In genomic region chr13:73160289-73160688, GRCm38 (mm10) we compare ENCODE assay signal across 8 mouse cellular contexts.
A peak's percentile ranks its signal among the peaks of the same experiment; 100 is the strongest.
DNase-seq lines count a peak whose midpoint lies in the region; ATAC-seq and TF ChIP-seq lines count a peak whose summit lies in the region.

No protein-coding gene starts in this region.

- H3K36me3 ChIP-seq in forebrain, embryonic 11.5 days (ENCODE audit: control insufficient read depth, insufficient read depth, low read length), result no peaks in the 10 kb centered on the region
- no peaks in the 10 kb centered on the region for H3K36me3 ChIP-seq in heart, embryonic 14.5 days (ENCODE audit: control insufficient read depth, insufficient read depth, low read length)
- H3K36me3 ChIP-seq in liver, embryonic 11.5 days (ENCODE audit: control insufficient read depth, insufficient read depth, low read length), result no peaks in the 10 kb centered on the region
- H3K36me3 ChIP-seq in neural tube, embryonic 11.5 days (ENCODE audit: control insufficient read depth, insufficient read depth, low read length), result no peaks in the 10 kb centered on the region
- H3K36me3 ChIP-seq in testis, adult 2 months (ENCODE audit: control insufficient read depth, insufficient read depth, low read length), result no peaks in the 10 kb centered on the region

- peaks cover 5% of the 10 kb centered on the region; the same call in 1 of the 2 replicates for H3K4me1 ChIP-seq in forebrain, embryonic 11.5 days (replicated peaks; ENCODE audit: control insufficient read depth, insufficient read depth, low read length)
- peaks cover 4 to 6% of the 10 kb centered on the region in 2 experiments; a peak in 2 of 4 replicates for H3K4me1 ChIP-seq in heart, embryonic 14.5 days (ENCODE audit: control insufficient read depth in 2 of 2, insufficient read depth in 2 of 2, low read length in 2 of 2)
- H3K4me1 ChIP-seq in liver, embryonic 11.5 days (replicated peaks; ENCODE audit: control insufficient read depth, insufficient read depth, low read length), result no peaks in the 10 kb centered on the region
- H3K4me1 ChIP-seq in neural tube, embryonic 11.5 days (ENCODE audit: control insufficient read depth, insufficient read depth, low read length), result no peaks in the 10 kb centered on the region; the same call in 1 of the 2 replicates
- 0 out of 2 replicates have a peak, but pooled peaks cover 2% of the 10 kb centered on the region for H3K4me1 ChIP-seq in testis, adult 2 months (ENCODE audit: control insufficient read depth, insufficient read depth, low read length)

- no peak overlapping the region for H3K27ac ChIP-seq in forebrain, embryonic 11.5 days (ENCODE audit: low read depth, low read length)
- H3K27ac ChIP-seq in heart, embryonic 14.5 days (replicated peaks in 1 of 2; ENCODE audit: control insufficient read depth in 1 of 2, insufficient read depth in 1 of 2, low read depth in 2 of 2, low read length in 2 of 2), result 0 out of 4 replicates have a peak overlapping the region, but pooled peaks of 1 of the 2 experiments have one; percentile 21
- no peak overlapping the region for H3K27ac ChIP-seq in liver, embryonic 11.5 days (ENCODE audit: low read depth, low read length)
- H3K27ac ChIP-seq in neural tube, embryonic 11.5 days (ENCODE audit: low read depth, low read length), result no peak overlapping the region
- H3K27ac ChIP-seq in testis, adult 2 months (ENCODE audit: control insufficient read depth, insufficient read depth, low read depth, low read length), result no peak overlapping the region

- 2% methylated on average over 22 of the region's 22 CpGs for WGBS in forebrain, embryonic 11.5 days
- 0% methylated on average over 22 of the region's 22 CpGs for WGBS in heart, embryonic 14.5 days
- 3% methylated on average over 22 of the region's 22 CpGs for whole genome bisulfite sequencing in liver, embryonic 11.5 days
- under 1% methylated on average over 22 of the region's 22 CpGs for WGBS in neural tube, embryonic 11.5 days

- no peak for TF ChIP-seq POLR2A in testis, adult 2 months (IDR thresholded peaks at IDR 0.05; ENCODE audit: control insufficient read depth, low read depth, low read length)

- H3K27me3 ChIP-seq in forebrain, embryonic 11.5 days (ENCODE audit: control insufficient read depth, insufficient read depth, low read length), result no peaks in the 10 kb centered on the region
- H3K27me3 ChIP-seq in heart, embryonic 14.5 days (ENCODE audit: control insufficient read depth, insufficient read depth, low read length), result no peaks in the 10 kb centered on the region
- 0 out of 2 replicates have a peak, but pooled peaks cover 3% of the 10 kb centered on the region for H3K27me3 ChIP-seq in liver, embryonic 11.5 days (replicated peaks; ENCODE audit: control insufficient read depth, insufficient read depth, low read length)
- H3K27me3 ChIP-seq in neural tube, embryonic 11.5 days (ENCODE audit: control insufficient read depth, insufficient read depth, low read length), result 0 out of 2 replicates have a peak, but pooled peaks cover 6% of the 10 kb centered on the region
- H3K27me3 ChIP-seq in testis, adult 2 months (ENCODE audit: control insufficient read depth, insufficient read depth, low read length), result no peaks in the 10 kb centered on the region

- H3K4me3 ChIP-seq in forebrain, embryonic 11.5 days (ENCODE audit: low read depth, low read length), result peak overlapping the region; percentile 23
- H3K4me3 ChIP-seq in heart, embryonic 14.5 days (ENCODE audit: control insufficient read depth in 1 of 2, insufficient read depth in 1 of 2, low read depth in 1 of 2, low read length in 2 of 2), result peak overlapping the region; percentile 1 to 13; a peak in 1 of 4 replicates
- peak overlapping the region; percentile 13; the same call in 1 of the 2 replicates for H3K4me3 ChIP-seq in liver, embryonic 11.5 days (ENCODE audit: low read depth, low read length)
- peak overlapping the region; percentile 12; the same call in 1 of the 2 replicates for H3K4me3 ChIP-seq in neural tube, embryonic 11.5 days (ENCODE audit: low read depth, low read length)
- no peak overlapping the region; the same call in 1 of the 2 replicates for H3K4me3 ChIP-seq in testis, adult 2 months (ENCODE audit: control insufficient read depth, low read depth, low read length)

- ATAC-seq in forebrain, embryonic 11.5 days (replicated peaks; ENCODE audit: low FRiP score), result peak; percentile 95
- ATAC-seq in heart, embryonic 14.5 days (ENCODE audit: insufficient number of reproducible peaks, insufficient read depth, low FRiP score, low read depth), result peak; percentile 94
- peak; percentile 79 for ATAC-seq in liver, embryonic 11.5 days (replicated peaks; ENCODE audit: low FRiP score)
- ATAC-seq in neural tube, embryonic 11.5 days (ENCODE audit: insufficient read depth, low FRiP score, low TSS enrichment), result peak; percentile 99

- no peaks in the 10 kb centered on the region for H3K9me3 ChIP-seq in forebrain, embryonic 11.5 days (ENCODE audit: control insufficient read depth, low read length)
- no peaks in the 10 kb centered on the region for H3K9me3 ChIP-seq in heart, embryonic 14.5 days (ENCODE audit: control insufficient read depth, low read length)
- H3K9me3 ChIP-seq in liver, embryonic 11.5 days (ENCODE audit: control insufficient read depth, low read length), result no peaks in the 10 kb centered on the region
- H3K9me3 ChIP-seq in neural tube, embryonic 11.5 days (ENCODE audit: control insufficient read depth, low read length), result no peaks in the 10 kb centered on the region

- H3K9ac ChIP-seq in forebrain, embryonic 11.5 days (ENCODE audit: low read length), result peak overlapping the region; percentile 39
- peak overlapping the region; percentile 14; the same call in 1 of the 2 replicates for H3K9ac ChIP-seq in heart, embryonic 14.5 days (ENCODE audit: low read length)
- H3K9ac ChIP-seq in liver, embryonic 11.5 days (ENCODE audit: low read depth, low read length), result no peak overlapping the region
- H3K9ac ChIP-seq in neural tube, embryonic 11.5 days (ENCODE audit: low read length), result peak overlapping the region; percentile 40

- peak overlapping the region; percentile 46 for H3K4me2 ChIP-seq in forebrain, embryonic 11.5 days (ENCODE audit: low read depth, low read length, severe bottlenecking)
- peak overlapping the region; percentile 49 for H3K4me2 ChIP-seq in heart, embryonic 14.5 days (ENCODE audit: low read length)
- H3K4me2 ChIP-seq in liver, embryonic 11.5 days, result peak overlapping the region; percentile 58
- H3K4me2 ChIP-seq in neural tube, embryonic 11.5 days (ENCODE audit: low read depth), result peak overlapping the region; percentile 25

- DNase-seq in CD4-positive helper T cell, adult 2 months (ENCODE audit: low read depth, low spot score), result peak; percentile 28
- DNase-seq in c-Kit-positive CD71-negative TER-119-negative erythroid progenitor cells, embryonic 14.5 days (ENCODE audit: low read depth), result peak; percentile 14
- DNase-seq in forebrain, embryonic 11.5 days (ENCODE audit: low spot score), result peak; percentile 94
- peak; percentile 91 for DNase-seq in kidney, postnatal 10 days
- peak; percentile 80 for DNase-seq in liver, embryonic 11.5 days (ENCODE audit: low spot score)
- DNase-seq in neural tube, embryonic 11.5 days (ENCODE audit: low spot score), result peak; percentile 92

- TF ChIP-seq CTCF in testis, adult 2 months (IDR thresholded peaks at IDR 0.05; ENCODE audit: control insufficient read depth, insufficient read depth, insufficient replicate concordance, low read depth, low read length), result peak; percentile 95

Comparison
In these comparisons a context has a peak if more than half of its experiments do, and no peak if none do; other contexts are left out.
1. DNase-seq: peak in every context shown above with its lines; median percentile 94 in forebrain, embryonic 11.5 days; 92 in neural tube, embryonic 11.5 days; 91 in kidney, postnatal 10 days; 80 in liver, embryonic 11.5 days; 28 in CD4-positive helper T cell, adult 2 months; 14 in c-Kit-positive CD71-negative TER-119-negative erythroid progenitor cells, embryonic 14.5 days.